Mouse (Mus musculus) stomach, postnatal 0 days (tissue): ENCODE results near the gene Efnb3. TPM values are rescaled to one million over a fixed set of nuclear protein-coding genes. Genes with fewer than 3 reads are reported as not detected.
A peak's percentile ranks its signal among the peaks of the same experiment; 100 is the strongest.

Experiments used
- ATAC-seq: fragments of 200-750 bp; cut with Nextera tagmentation; 2 replicates; pipeline ENCODE4 v1.8.0; 2017; ENCODE audit not compliant: low FRiP score, low TSS enrichment
- DNase-seq: peaks from one replicate; pipeline ENCODE4 v3.0.0-alpha.2; 2016; ENCODE audit warnings: low spot score
- H3K27ac ChIP-seq: fragments of 300-500 bp; sonication (generic); replicated peaks from 2 replicates; pipeline ENCODE4 v1.5.1; 2014; ENCODE audit warnings: mild to moderate bottlenecking, control low read depth
- H3K27me3 ChIP-seq: fragments of 300-500 bp; sonication (generic); 2 replicates; pipeline ENCODE4 v1.6.1; 2014; ENCODE audit warnings: low read length; ENCODE audit not compliant: control insufficient read depth, insufficient read depth
- H3K36me3 ChIP-seq: fragments of 300-500 bp; sonication (generic); 2 replicates; pipeline ENCODE4 v1.6.1; 2014; ENCODE audit warnings: low read length, mixed read lengths; ENCODE audit not compliant: control insufficient read depth, insufficient read depth
- H3K4me1 ChIP-seq: fragments of 300-500 bp; sonication (generic); replicated peaks from 2 replicates; pipeline ENCODE4 v1.6.1; 2014; ENCODE audit warnings: antibody characterized with exemption; ENCODE audit not compliant: control insufficient read depth, insufficient read depth
- H3K4me2 ChIP-seq: fragments of 300-500 bp; sonication (generic); replicated peaks from 2 replicates; pipeline ENCODE4 v1.6.1; 2014; ENCODE audit warnings: low read depth, mild to moderate bottlenecking, control low read depth, moderate library complexity
- H3K4me3 ChIP-seq: fragments of 300-500 bp; sonication (generic); 2 replicates; pipeline ENCODE4 v1.5.1; 2014; ENCODE audit warnings: low read depth, low read length, control low read depth
- H3K9ac ChIP-seq: fragments of 300-500 bp; sonication (generic); 2 replicates; pipeline ENCODE4 v1.6.1; 2014; ENCODE audit warnings: mild to moderate bottlenecking, low read length, control low read depth, mixed read lengths
- H3K9me3 ChIP-seq: fragments of 300-500 bp; sonication (generic); 2 replicates; pipeline ENCODE4 v1.6.1; 2016; ENCODE audit warnings: low read length; ENCODE audit not compliant: control insufficient read depth
- CTCF ChIP-seq: IDR thresholded peaks from 2 replicates; pipeline ENCODE4 v1.5.1; 2016; ENCODE audit warnings: antibody characterized with exemption, low read depth, mild to moderate bottlenecking, moderate library complexity
- EP300 ChIP-seq: optimal IDR thresholded peaks from 2 replicates; pipeline ENCODE3; 2016; ENCODE audit warnings: antibody characterized with exemption
- WGBS: fragments of 180-500 bp; shearing (Covaris S2); extraction: QIAGEN DNeasy Blood & Tissue Kit; methylation state at CpG from one replicate; pipeline ENCODE4 v1.1.7; 2014; 5-methylcytosine and 5-hydroxymethylcytosine counted together
- microRNA-seq: library from miRNA; unstranded; fragments of <30 nt; microRNA quantifications from one replicate; pipeline ENCODE4, GENCODE M21; 2016
- polyA plus RNA-seq: library from polyadenylated mRNA; unstranded; fragments of >200 nt; fragmentation: Nextera tagmentation; extraction: Ambion mirVana; gene quantifications from 2 replicates; pipeline ENCODE4 v1.2.1, GENCODE M21; 2015

Gene Efnb3
- polyA plus RNA-seq, 1 experiment from 2014 or later, result 3.9 TPM

DNA sequence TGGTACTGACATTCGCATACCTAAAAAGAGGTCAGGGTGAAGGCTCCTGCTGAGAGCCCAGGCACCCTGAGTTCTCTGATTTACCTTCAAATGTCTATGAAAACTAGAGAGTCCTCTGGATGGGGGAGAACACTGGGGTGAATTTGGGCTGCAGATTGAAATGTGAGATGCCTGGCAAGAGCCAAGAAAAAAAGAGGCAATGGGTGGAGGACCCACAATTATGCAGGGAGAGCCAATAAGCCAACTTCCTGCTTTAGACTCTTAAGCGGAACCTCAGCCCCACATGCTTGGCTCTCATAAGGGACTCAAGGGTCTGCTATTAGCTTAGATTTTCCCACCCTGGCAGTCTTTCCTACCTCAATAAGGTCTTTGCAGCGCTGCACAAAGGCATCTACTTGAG is 43.3 kb downstream of the Efnb3 start:
- Histone ChIP-seq H3K36me3 (no peaks in the 10 kb centered on the region), H3K9ac (no peak overlapping the region), H3K9me3 (no peaks in the 10 kb centered on the region), H3K4me2 (no peak overlapping the region), H3K4me1 (no peaks in the 10 kb centered on the region), H3K27me3 (no peaks in the 10 kb centered on the region), H3K27ac (no peak overlapping the region), H3K4me3 (no peak overlapping the region)
- DNase-seq (no peak), ATAC-seq (no peak)
- TF ChIP-seq CTCF (no peak), EP300 (no peak)
- WGBS, result 45% methylated on average over 3 of the region's 3 CpGs

DNA sequence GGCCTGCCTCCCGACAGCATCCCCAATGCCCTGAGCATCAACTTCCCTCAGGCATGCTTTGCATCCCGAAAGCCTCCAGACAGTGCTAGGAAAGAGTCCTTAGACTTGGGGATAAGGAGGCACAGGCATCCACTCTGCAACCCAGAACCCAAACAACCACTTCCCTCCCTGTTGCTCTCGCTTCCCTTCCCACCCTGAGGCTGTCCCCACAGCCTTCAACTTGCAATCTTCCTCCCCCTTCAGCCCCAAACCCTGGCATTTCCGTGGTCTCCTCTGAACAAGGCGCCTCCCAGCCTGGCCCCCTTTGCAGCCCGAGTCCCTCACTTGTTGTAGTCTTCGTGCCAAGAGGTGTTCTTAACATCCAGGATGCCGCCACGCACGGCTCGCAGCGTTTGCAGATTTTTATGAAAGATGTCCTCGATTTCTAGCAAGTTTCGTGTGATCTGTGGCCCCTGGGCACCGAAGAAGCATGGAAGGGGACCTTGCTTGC is 43.8 kb downstream of the Efnb3 start:
- 53% methylated on average over 15 of the region's 15 CpGs for WGBS
- H3K9me3 ChIP-seq, result no peaks in the 10 kb centered on the region
- DNase-seq (no peak), ATAC-seq (no peak)
- no peak overlapping the region for H3K27ac ChIP-seq
- H3K4me3 ChIP-seq, result no peak overlapping the region
- no peak overlapping the region for H3K4me2 ChIP-seq
- no peaks in the 10 kb centered on the region for H3K36me3 ChIP-seq
- TF ChIP-seq EP300 (no peak), CTCF (no peak)
- H3K27me3 ChIP-seq, result no peaks in the 10 kb centered on the region
- no peak overlapping the region for H3K9ac ChIP-seq
- no peaks in the 10 kb centered on the region for H3K4me1 ChIP-seq

DNA sequence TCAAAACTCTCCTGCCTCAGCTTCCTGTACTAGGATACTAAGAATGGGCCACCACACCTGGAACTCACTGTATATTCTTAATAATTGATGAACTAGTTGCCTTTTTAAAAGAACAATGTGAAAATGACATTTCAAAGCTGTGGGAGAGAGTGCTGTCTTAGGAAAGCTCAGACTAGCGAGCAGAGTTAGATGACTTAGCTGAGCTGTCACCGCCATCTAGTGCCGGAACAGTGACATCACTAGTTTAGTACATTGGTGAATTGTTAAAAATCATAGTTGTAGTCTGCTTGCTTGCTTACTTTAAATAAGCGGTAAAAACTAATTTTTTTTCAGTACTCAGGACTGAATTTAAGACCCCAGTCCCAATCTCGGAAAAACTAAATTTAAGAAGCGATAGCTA is 46.2 kb downstream of the Efnb3 start:
- H3K4me1 ChIP-seq, result no peaks in the 10 kb centered on the region
- TF ChIP-seq EP300 (no peak), CTCF (peak; percentile 92)
- no peak overlapping the region for H3K27ac ChIP-seq
- no peaks in the 10 kb centered on the region for H3K9me3 ChIP-seq
- no peak overlapping the region for H3K9ac ChIP-seq
- H3K27me3 ChIP-seq, result no peaks in the 10 kb centered on the region
- H3K4me2 ChIP-seq, result no peak overlapping the region
- H3K4me3 ChIP-seq, result no peak overlapping the region
- peak; percentile 65 for DNase-seq
- 8% methylated on average over 6 of the region's 6 CpGs for WGBS
- peak; percentile 62; the same call in 1 of the 2 replicates for ATAC-seq
- no peaks in the 10 kb centered on the region for H3K36me3 ChIP-seq

DNA sequence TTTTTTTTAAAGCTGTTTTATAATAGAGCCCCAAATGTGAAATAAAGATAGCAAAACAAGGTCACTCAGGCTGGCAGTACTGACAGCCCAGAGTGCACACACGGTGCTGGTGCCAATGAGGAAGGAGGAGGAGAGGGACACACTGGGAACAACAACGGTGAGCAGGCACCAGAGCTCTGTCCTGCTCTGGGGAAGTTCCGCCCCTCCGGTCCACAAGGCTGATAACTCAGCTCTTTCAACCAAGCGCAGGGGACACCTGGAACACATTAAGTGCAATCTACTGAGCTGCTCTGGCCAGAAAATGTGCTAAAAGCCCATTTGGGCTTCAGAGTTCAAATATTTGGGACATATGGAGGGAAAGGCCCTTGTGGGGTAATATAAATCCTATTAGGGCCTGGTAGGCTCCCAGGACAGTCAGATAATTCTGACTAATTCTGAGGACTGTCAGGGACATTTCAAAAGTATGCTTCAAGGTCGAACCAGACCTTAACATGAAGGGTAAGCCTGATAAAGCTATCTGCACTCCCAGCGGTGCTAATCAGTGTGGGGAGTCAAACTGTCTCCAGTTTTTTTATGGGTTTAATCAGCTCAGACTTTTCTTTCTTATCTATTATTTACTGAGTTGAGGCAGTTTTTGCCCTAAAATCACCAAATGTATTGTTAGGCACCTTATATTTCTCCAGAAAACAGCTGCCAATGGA is 49.1 kb downstream of the Efnb3 start:
- peak; percentile 26 for DNase-seq
- Histone ChIP-seq H3K9me3 (no peaks in the 10 kb centered on the region), H3K27ac (0 out of 2 replicates have a peak overlapping the region, but pooled peaks have one; percentile 8), H3K4me1 (no peaks in the 10 kb centered on the region), H3K4me2 (no peak overlapping the region), H3K36me3 (no peaks in the 10 kb centered on the region), H3K4me3 (no peak overlapping the region), H3K9ac (no peak overlapping the region), H3K27me3 (no peaks in the 10 kb centered on the region)
- WGBS, result 26% methylated on average over 7 of the region's 7 CpGs
- TF ChIP-seq EP300 (no peak), CTCF (no peak)
- no peak for ATAC-seq

Small RNA genes within 50 kb of the gene (microRNA-seq; reads per million reads assigned to microRNA genes)
- gene Gm27493, result not detected

Other genes with a start within 250 kb of the Efnb3 start
- 4.9 and 5.5 TPM in 2 replicates for gene Cntrob, start 236.4 kb downstream of the Efnb3 start, polyA plus RNA-seq
- gene Trappc1, start 236.2 kb downstream of the Efnb3 start, polyA plus RNA-seq, result 119 and 123 TPM in 2 replicates
- 0.87 and 1.1 TPM in 2 replicates for gene Kcnab3, start 233.9 kb downstream of the Efnb3 start, polyA plus RNA-seq
- 46.2 and 49.4 TPM in 2 replicates for gene Rnf227, start 219.7 kb downstream of the Efnb3 start, polyA plus RNA-seq
- gene Chd3, start 190.8 kb downstream of the Efnb3 start, polyA plus RNA-seq, result 18.4 and 18.9 TPM in 2 replicates
- 153 and 170 TPM in 2 replicates for gene Naa38, start 164.7 kb downstream of the Efnb3 start, polyA plus RNA-seq
- gene Cyb5d1, start 164.6 kb downstream of the Efnb3 start, polyA plus RNA-seq, result 9.1 and 9.5 TPM in 2 replicates
- gene Tmem88, start 162.0 kb downstream of the Efnb3 start, polyA plus RNA-seq, result 14.9 and 17.8 TPM in 2 replicates
- gene Kdm6b, start 146.5 kb downstream of the Efnb3 start, polyA plus RNA-seq, result 12.9 and 13.1 TPM in 2 replicates
- 0.38 and 0.39 TPM in 2 replicates for gene Dnah2, start 11.1 kb downstream of the Efnb3 start, polyA plus RNA-seq
- 8.7 and 9.0 TPM in 2 replicates for gene Wrap53, start 20.1 kb upstream of the Efnb3 start, polyA plus RNA-seq
- 45.0 and 51.4 TPM in 2 replicates for gene Trp53, start 20.2 kb upstream of the Efnb3 start, polyA plus RNA-seq
- 5.3 and 7.2 TPM in 2 replicates for gene Atp1b2, start 45.7 kb upstream of the Efnb3 start, polyA plus RNA-seq
- not detected in 2 replicates for gene Shbg, start 57.7 kb upstream of the Efnb3 start, polyA plus RNA-seq
- 14.4 and 15.5 TPM in 2 replicates for gene Sat2, start 61.8 kb upstream of the Efnb3 start, polyA plus RNA-seq
- gene Fxr2, start 72.8 kb upstream of the Efnb3 start, polyA plus RNA-seq, result 10.8 and 11.6 TPM in 2 replicates
- gene Sox15, start 95.1 kb upstream of the Efnb3 start, polyA plus RNA-seq, result 7.7 and 7.9 TPM in 2 replicates
- gene Mpdu1, start 102.4 kb upstream of the Efnb3 start, polyA plus RNA-seq, result 69.1 and 72.6 TPM in 2 replicates
- 16.7 and 17.9 TPM in 2 replicates for gene Cd68, start 105.9 kb upstream of the Efnb3 start, polyA plus RNA-seq
- 339 and 351 TPM in 2 replicates for gene Eif4a1, start 112.2 kb upstream of the Efnb3 start, polyA plus RNA-seq
- gene Senp3, start 121.9 kb upstream of the Efnb3 start, polyA plus RNA-seq, result 30.5 and 32.4 TPM in 2 replicates
- gene Tnfsf13, start 125.6 kb upstream of the Efnb3 start, polyA plus RNA-seq, result 0.50 and 0.75 TPM in 2 replicates
- 6.9 and 9.7 TPM in 2 replicates for gene Tnfsf12, start 135.6 kb upstream of the Efnb3 start, polyA plus RNA-seq
- 4.1 and 4.2 TPM in 2 replicates for gene Tnfsfm13, start 135.9 kb upstream of the Efnb3 start, polyA plus RNA-seq
- 7.9 and 9.0 TPM in 2 replicates for gene Polr2a, start 198.4 kb upstream of the Efnb3 start, polyA plus RNA-seq
- gene Slc35g3, start 201.8 kb upstream of the Efnb3 start, polyA plus RNA-seq, result 0.11 TPM in 1 of 2 replicates, not detected in the other
- 2.6 and 2.7 TPM in 2 replicates for gene Zbtb4, start 205.7 kb upstream of the Efnb3 start, polyA plus RNA-seq
- gene Chrnb1, start 235.7 kb upstream of the Efnb3 start, polyA plus RNA-seq, result 4.3 and 5.0 TPM in 2 replicates
- 0.67 and 0.90 TPM in 2 replicates for gene Fgf11, start 241.7 kb upstream of the Efnb3 start, polyA plus RNA-seq
- gene Tmem102, start 245.4 kb upstream of the Efnb3 start, polyA plus RNA-seq, result 28.4 and 34.4 TPM in 2 replicates